Mouse (Mus musculus) midbrain, embryonic 10.5 days (tissue): ENCODE results near the gene Iqcd. TPM values are rescaled to one million over a fixed set of nuclear protein-coding genes. Genes with fewer than 3 reads are reported as not detected.

Experiments used
- DNase-seq: peaks from one replicate; pipeline ENCODE4 v3.0.0-alpha.2; 2017; ENCODE audit warnings: low spot score
- H3K27ac ChIP-seq: fragments of 300-500 bp; sonication (generic); replicated peaks from 2 replicates; pipeline ENCODE4 v1.5.1; 2016; ENCODE audit warnings: mild to moderate bottlenecking
- H3K27me3 ChIP-seq: fragments of 300-500 bp; sonication (generic); 2 replicates; pipeline ENCODE4 v1.6.1; 2016; ENCODE audit warnings: low read depth, mild to moderate bottlenecking; ENCODE audit not compliant: poor library complexity, severe bottlenecking
- H3K36me3 ChIP-seq: fragments of 300-500 bp; sonication (generic); 2 replicates; pipeline ENCODE4 v1.6.1; 2016; ENCODE audit warnings: mild to moderate bottlenecking, moderate library complexity
- H3K4me1 ChIP-seq: fragments of 300-500 bp; sonication (generic); 2 replicates; pipeline ENCODE4 v1.6.1; 2016
- H3K4me3 ChIP-seq: fragments of 300-500 bp; sonication (generic); 2 replicates; pipeline ENCODE4 v1.5.1; 2016; ENCODE audit warnings: mild to moderate bottlenecking, moderate library complexity
- H3K9me3 ChIP-seq: fragments of 300-500 bp; sonication (generic); replicated peaks from 2 replicates; pipeline ENCODE4 v1.6.1; 2016; ENCODE audit warnings: mild to moderate bottlenecking
- WGBS: fragments of 180-500 bp; shearing (Covaris S2); methylation state at CpG from one replicate; pipeline ENCODE4 v1.1.7; 2016; 5-methylcytosine and 5-hydroxymethylcytosine counted together
- polyA plus RNA-seq: library from polyadenylated mRNA; unstranded; fragments of >200 nt; fragmentation: Nextera tagmentation; extraction: Ambion mirVana; gene quantifications from 2 replicates; pipeline ENCODE4 v1.2.1, GENCODE M21; 2016

The Iqcd gene
- polyA plus RNA-seq, 1 experiment from 2014 or later, result 0.95 TPM

GRCm38 (mm10) chr5:120628624-120629023 is 39.8 kb downstream of the Iqcd start:
- 87% methylated on average over 7 of the region's 7 CpGs for WGBS
- Histone ChIP-seq H3K4me3 (no peak overlapping the region), H3K9me3 (no peaks in the 10 kb centered on the region; the same call in 1 of the 2 replicates), H3K27ac (no peak overlapping the region), H3K36me3 (peaks cover 56% of the 10 kb centered on the region), H3K27me3 (peaks cover 31% of the 10 kb centered on the region), H3K4me1 (peaks cover 28% of the 10 kb centered on the region)
- DNase-seq, result no peak

GRCm38 (mm10) chr5:120631128-120631527 is 42.3 kb downstream of the Iqcd start:
- WGBS, result 15% methylated on average over 29 of the region's 29 CpGs
- no peaks in the 10 kb centered on the region; the same call in 1 of the 2 replicates for H3K9me3 ChIP-seq
- H3K27me3 ChIP-seq, result peaks cover 34% of the 10 kb centered on the region
- no peak for DNase-seq
- peaks cover 31% of the 10 kb centered on the region for H3K36me3 ChIP-seq
- H3K27ac ChIP-seq, result no peak overlapping the region
- peak overlapping the region; percentile 39 for H3K4me3 ChIP-seq
- H3K4me1 ChIP-seq, result peaks cover 27% of the 10 kb centered on the region

GRCm38 (mm10) chr5:120631892-120632291 is 43.1 kb downstream of the Iqcd start:
- WGBS, result 89% methylated on average over 5 of the region's 5 CpGs
- peaks cover 23% of the 10 kb centered on the region for H3K36me3 ChIP-seq
- H3K4me3 ChIP-seq, result no peak overlapping the region
- peaks cover 34% of the 10 kb centered on the region for H3K27me3 ChIP-seq
- no peaks in the 10 kb centered on the region; the same call in 1 of the 2 replicates for H3K9me3 ChIP-seq
- DNase-seq, result no peak
- H3K27ac ChIP-seq, result no peak overlapping the region
- H3K4me1 ChIP-seq, result peaks cover 20% of the 10 kb centered on the region

- 66% methylated on average over 9 of the region's 9 CpGs for WGBS
- DNase-seq, result no peak
- Histone ChIP-seq H3K27ac (no peak within 1 kb of the TSS), H3K27me3 (peaks cover 34% of the 10 kb centered on the region), H3K9me3 (no peaks in the 10 kb centered on the region; the same call in 1 of the 2 replicates), H3K4me1 (peaks cover 12% of the 10 kb centered on the region), H3K36me3 (peaks cover 2% of the 10 kb centered on the region; the same call in 1 of the 2 replicates), H3K4me3 (no peak within 1 kb of the TSS)
These were observed 45.3 kb downstream of the Iqcd start, which contains the start of gene Cfap73 for GRCm38 (mm10) chr5:120634131-120634530. Cfap73 (minus strand) TSS chr5:120634235.

GRCm38 (mm10) chr5:120634860-120635259 is 46.0 kb downstream of the Iqcd start:
- WGBS, result 59% methylated on average over 5 of the region's 5 CpGs
- Histone ChIP-seq H3K4me1 (peaks cover 12% of the 10 kb centered on the region), H3K4me3 (no peak overlapping the region), H3K27me3 (peaks cover 28% of the 10 kb centered on the region), H3K36me3 (no peaks in the 10 kb centered on the region), H3K9me3 (no peaks in the 10 kb centered on the region; the same call in 1 of the 2 replicates), H3K27ac (no peak overlapping the region)
- no peak for DNase-seq

GRCm38 (mm10) chr5:120635633-120636032 is 46.8 kb downstream of the Iqcd start:
- no peak for DNase-seq
- WGBS, result 91% methylated on average over 5 of the region's 5 CpGs
- H3K27me3 ChIP-seq, result peaks cover 21% of the 10 kb centered on the region

GRCm38 (mm10) chr5:120640094-120640493 is 51.3 kb downstream of the Iqcd start:
- Histone ChIP-seq H3K27ac (no peak overlapping the region), H3K27me3 (no peaks in the 10 kb centered on the region), H3K9me3 (no peaks in the 10 kb centered on the region), H3K36me3 (no peaks in the 10 kb centered on the region), H3K4me1 (0 out of 2 replicates have a peak, but pooled peaks cover 3% of the 10 kb centered on the region), H3K4me3 (no peak overlapping the region)
- DNase-seq, result no peak
- 92% methylated on average over 7 of the region's 7 CpGs for WGBS

More at GRCm38 (mm10) chr5:120635633-120636032, 46.8 kb downstream of the Iqcd start:
- Histone ChIP-seq H3K4me1 (peaks cover 14% of the 10 kb centered on the region), H3K27ac (no peak overlapping the region), H3K36me3 (no peaks in the 10 kb centered on the region), H3K4me3 (no peak overlapping the region), H3K9me3 (no peaks in the 10 kb centered on the region; the same call in 1 of the 2 replicates)

GRCm38 (mm10) chr5:120643365-120644085 is 54.7 kb downstream of the Iqcd start:
- Histone ChIP-seq H3K4me3 (no peak overlapping the region), H3K27ac (no peak overlapping the region), H3K9me3 (no peaks in the 10 kb centered on the region), H3K4me1 (peaks cover 4% of the 10 kb centered on the region), H3K36me3 (no peaks in the 10 kb centered on the region), H3K27me3 (peaks cover 19% of the 10 kb centered on the region)
- 78% methylated on average over 14 of the region's 14 CpGs for WGBS
- DNase-seq, result no peak

- H3K36me3 ChIP-seq, result no peaks in the 10 kb centered on the region
- no peak overlapping the region for H3K27ac ChIP-seq
- H3K4me1 ChIP-seq, result peaks cover 11% of the 10 kb centered on the region
- no peak overlapping the region for H3K4me3 ChIP-seq
- peaks cover 26% of the 10 kb centered on the region for H3K27me3 ChIP-seq
- 91% methylated on average over 3 of the region's 3 CpGs for WGBS
- DNase-seq, result no peak
- no peaks in the 10 kb centered on the region for H3K9me3 ChIP-seq
These were observed 55.4 kb downstream of the Iqcd start for GRCm38 (mm10) chr5:120644227-120644626.

- Histone ChIP-seq H3K27me3 (peaks cover 43% of the 10 kb centered on the region), H3K4me3 (no peak overlapping the region), H3K36me3 (no peaks in the 10 kb centered on the region), H3K9me3 (no peaks in the 10 kb centered on the region), H3K27ac (no peak overlapping the region), H3K4me1 (peaks cover 13% of the 10 kb centered on the region)
- no peak for DNase-seq
- WGBS, result 66% methylated on average over 6 of the region's 6 CpGs
These were observed 57.0 kb downstream of the Iqcd start for GRCm38 (mm10) chr5:120645851-120646250.

- H3K4me3 ChIP-seq, result no peak overlapping the region
- H3K9me3 ChIP-seq, result no peaks in the 10 kb centered on the region
- 85% methylated on average over 4 of the region's 4 CpGs for WGBS
- H3K27ac ChIP-seq, result no peak overlapping the region
- DNase-seq, result no peak
- no peaks in the 10 kb centered on the region for H3K36me3 ChIP-seq
- peaks cover 15% of the 10 kb centered on the region for H3K4me1 ChIP-seq
- H3K27me3 ChIP-seq, result peaks cover 54% of the 10 kb centered on the region
These were observed 58.5 kb downstream of the Iqcd start for GRCm38 (mm10) chr5:120647361-120647760.

- Histone ChIP-seq H3K4me1 (peaks cover 15% of the 10 kb centered on the region), H3K27me3 (peaks cover 60% of the 10 kb centered on the region), H3K9me3 (no peaks in the 10 kb centered on the region), H3K36me3 (no peaks in the 10 kb centered on the region), H3K27ac (no peak overlapping the region), H3K4me3 (peak overlapping the region; percentile 43; the same call in 1 of the 2 replicates)
- 42% methylated on average over 12 of the region's 12 CpGs for WGBS
- DNase-seq, result no peak
These were observed 59.1 kb downstream of the Iqcd start for GRCm38 (mm10) chr5:120647814-120648491.
